Mouse (Mus musculus) adrenal gland, adult 2 months (tissue): ENCODE measurements around the gene Il21r. TPM values are rescaled to one million over a fixed set of nuclear protein-coding genes. Genes with fewer than 3 reads are reported as not detected.

Experiments used
- DNase-seq: peaks from one replicate; pipeline ENCODE4 v3.0.0; 2021
- long read RNA-seq: library from polyadenylated mRNA; stranded (forward); transcript quantifications from one replicate; pipeline ENCODE4 v2.0.0, GENCODE M21; 2021
- polyA plus RNA-seq: library from polyadenylated mRNA; depleted of rRNA; stranded (reverse); fragments of >200 nt; gene quantifications from 2 replicates; pipeline ENCODE4 v1.2.3, GENCODE M21; 2012; rRNA removed
- total RNA-seq, 2 experiments: library from RNA; stranded (reverse); gene quantifications; 2 replicates each; pipeline ENCODE4 v1.2.3; 2021

Il21r gene
- total RNA-seq (under 1 TPM; 0.52 to 0.76 TPM), polyA plus RNA-seq (1.9 and 2.4 TPM in 2 replicates)
- long read RNA-seq, partial matches to known transcripts: 0 of 4 reads
- long read RNA-seq, other reads (novel, unspliced or antisense): 0 of 4 reads

GRCm38 (mm10) chr7:125603185-125603631, at the start of gene Il21r:
Gene Il21r (plus strand): TSS chr7:125603429.
- no peak for DNase-seq

GRCm38 (mm10) chr7:125553653-125554428, 49.4 kb upstream of the Il21r start:
- peak; percentile 38 for DNase-seq

- peak; percentile 57 for DNase-seq
Observed at GRCm38 (mm10) chr7:125554456-125555114, 48.6 kb upstream of the Il21r start.

GRCm38 (mm10) chr7:125555351-125555872, 47.8 kb upstream of the Il21r start:
- peak; percentile 51 for DNase-seq

- DNase-seq: peak; percentile 40
Observed at GRCm38 (mm10) chr7:125556096-125556495, 47.1 kb upstream of the Il21r start.

GRCm38 (mm10) chr7:125556865-125557264, 46.4 kb upstream of the Il21r start:
- peak; percentile 46 for DNase-seq

- peak; percentile 45 for DNase-seq
Observed at GRCm38 (mm10) chr7:125558401-125558945, 44.8 kb upstream of the Il21r start.

- DNase-seq: peak; percentile 55
Observed at GRCm38 (mm10) chr7:125558997-125559396, 44.2 kb upstream of the Il21r start.

- DNase-seq: peak; percentile 25
Observed at GRCm38 (mm10) chr7:125559537-125559936, 43.7 kb upstream of the Il21r start.

- DNase-seq: peak; percentile 79
Observed at GRCm38 (mm10) chr7:125560146-125560785, 43.0 kb upstream of the Il21r start.

- DNase-seq: peak; percentile 93
Observed at GRCm38 (mm10) chr7:125561085-125561690, 42.0 kb upstream of the Il21r start.

GRCm38 (mm10) chr7:125562413-125562812, 40.8 kb upstream of the Il21r start:
- DNase-seq: no peak

- no peak for DNase-seq
Observed at GRCm38 (mm10) chr7:125563093-125563492, 40.1 kb upstream of the Il21r start.

- DNase-seq: peak; percentile 47
Observed at GRCm38 (mm10) chr7:125564316-125565024, 38.8 kb upstream of the Il21r start.

GRCm38 (mm10) chr7:125565516-125566285, 37.5 kb upstream of the Il21r start:
- peak; percentile 90 for DNase-seq

GRCm38 (mm10) chr7:125566420-125566819, 36.8 kb upstream of the Il21r start:
- peak; percentile 20 for DNase-seq

- DNase-seq: no peak
Observed at GRCm38 (mm10) chr7:125568888-125569287, 34.3 kb upstream of the Il21r start.

GRCm38 (mm10) chr7:125571891-125572290, 31.3 kb upstream of the Il21r start:
- peak; percentile 35 for DNase-seq

GRCm38 (mm10) chr7:125572737-125573136, 30.5 kb upstream of the Il21r start:
- peak; percentile 63 for DNase-seq

- DNase-seq: peak; percentile 14
Observed at GRCm38 (mm10) chr7:125573849-125574248, 29.4 kb upstream of the Il21r start.
